Mouse (Mus musculus) intestine, embryonic 14.5 days (tissue): ENCODE measurements around the gene Mrgprb2. TPM values are rescaled to one million over a fixed set of nuclear protein-coding genes. Genes with fewer than 3 reads are reported as not detected.

ENCODE experiments used
- ATAC-seq: fragments of 200-750 bp; cut with Nextera tagmentation; replicated peaks from 2 replicates; pipeline ENCODE4 v1.8.0; 2017; ENCODE audit warnings: low read depth, moderate number of reproducible peaks, moderate TSS enrichment, moderate library complexity; ENCODE audit not compliant: low FRiP score, low TSS enrichment
- DNase-seq: peaks from one replicate; pipeline ENCODE4 v3.0.0-alpha.2; 2018; ENCODE audit warnings: low spot score
- H3K27ac ChIP-seq: fragments of 300-500 bp; sonication (generic); 2 replicates; pipeline ENCODE4 v1.5.1; 2014; ENCODE audit warnings: low read depth, mild to moderate bottlenecking, control low read depth
- H3K27me3 ChIP-seq: fragments of 300-500 bp; sonication (generic); replicated peaks from 2 replicates; pipeline ENCODE4 v1.6.1; 2014; ENCODE audit warnings: low read length, control low read depth; ENCODE audit not compliant: control insufficient read depth, insufficient read depth
- H3K36me3 ChIP-seq: fragments of 300-500 bp; sonication (generic); 2 replicates; pipeline ENCODE4 v1.6.1; 2014; ENCODE audit warnings: low read length, control low read depth; ENCODE audit not compliant: control insufficient read depth, insufficient read depth
- H3K4me1 ChIP-seq: fragments of 300-500 bp; sonication (generic); replicated peaks from 2 replicates; pipeline ENCODE4 v1.6.1; 2014; ENCODE audit warnings: low read length, control low read depth, mixed read lengths; ENCODE audit not compliant: control insufficient read depth, insufficient read depth
- H3K4me2 ChIP-seq: fragments of 300-500 bp; sonication (generic); 2 replicates; pipeline ENCODE4 v1.6.1; 2014; ENCODE audit warnings: low read length
- H3K4me3 ChIP-seq: fragments of 300-500 bp; sonication (generic); 2 replicates; pipeline ENCODE4 v1.5.1; 2014; ENCODE audit warnings: low read depth, low read length, control low read depth, mixed read lengths
- H3K9ac ChIP-seq: fragments of 300-500 bp; sonication (generic); 2 replicates; pipeline ENCODE4 v1.6.1; 2014; ENCODE audit warnings: mild to moderate bottlenecking, low read length
- H3K9me3 ChIP-seq: fragments of 300-500 bp; sonication (generic); 2 replicates; pipeline ENCODE4 v1.6.1; 2016; ENCODE audit warnings: low read length, control low read depth; ENCODE audit not compliant: control insufficient read depth
- polyA plus RNA-seq: library from polyadenylated mRNA; unstranded; fragments of >200 nt; fragmentation: Nextera tagmentation; extraction: Ambion mirVana; gene quantifications from 2 replicates; pipeline ENCODE4 v1.2.1, GENCODE M21; 2014

Mrgprb2 gene
- polyA plus RNA-seq, result not detected in 2 replicates

- Histone ChIP-seq H3K36me3 (no peaks in the 10 kb centered on the region), H3K9ac (no peak within 1 kb of the TSS), H3K27ac (no peak within 1 kb of the TSS), H3K4me1 (no peaks in the 10 kb centered on the region), H3K27me3 (no peaks in the 10 kb centered on the region), H3K4me2 (no peak within 1 kb of the TSS), H3K4me3 (no peak within 1 kb of the TSS), H3K9me3 (no peaks in the 10 kb centered on the region)
- no peak for ATAC-seq
- no peak for DNase-seq
Measured at GRCm38 (mm10) chr7:48557986-48558385, at the start of gene Mrgprb2. Gene Mrgprb2 (minus strand): TSS chr7:48558086.

Other genes with a start within 250 kb of the Mrgprb2 start
- not detected in 2 replicates for gene Mrgprb8, start 169.6 kb downstream of the Mrgprb2 start, polyA plus RNA-seq
- not detected in 2 replicates for gene Mrgprb1, start 101.7 kb downstream of the Mrgprb2 start, polyA plus RNA-seq
- not detected in 2 replicates for gene Mrgprx2, start 58.8 kb downstream of the Mrgprb2 start, polyA plus RNA-seq
- not detected in 2 replicates for gene Mrgprb3, start 85.7 kb upstream of the Mrgprb2 start, polyA plus RNA-seq
- gene Zdhhc13, start 230.9 kb upstream of the Mrgprb2 start, polyA plus RNA-seq, result 39.0 and 39.1 TPM in 2 replicates